Mouse (Mus musculus): ENCODE measurements around the gene Hist2h2ab.

DNA sequence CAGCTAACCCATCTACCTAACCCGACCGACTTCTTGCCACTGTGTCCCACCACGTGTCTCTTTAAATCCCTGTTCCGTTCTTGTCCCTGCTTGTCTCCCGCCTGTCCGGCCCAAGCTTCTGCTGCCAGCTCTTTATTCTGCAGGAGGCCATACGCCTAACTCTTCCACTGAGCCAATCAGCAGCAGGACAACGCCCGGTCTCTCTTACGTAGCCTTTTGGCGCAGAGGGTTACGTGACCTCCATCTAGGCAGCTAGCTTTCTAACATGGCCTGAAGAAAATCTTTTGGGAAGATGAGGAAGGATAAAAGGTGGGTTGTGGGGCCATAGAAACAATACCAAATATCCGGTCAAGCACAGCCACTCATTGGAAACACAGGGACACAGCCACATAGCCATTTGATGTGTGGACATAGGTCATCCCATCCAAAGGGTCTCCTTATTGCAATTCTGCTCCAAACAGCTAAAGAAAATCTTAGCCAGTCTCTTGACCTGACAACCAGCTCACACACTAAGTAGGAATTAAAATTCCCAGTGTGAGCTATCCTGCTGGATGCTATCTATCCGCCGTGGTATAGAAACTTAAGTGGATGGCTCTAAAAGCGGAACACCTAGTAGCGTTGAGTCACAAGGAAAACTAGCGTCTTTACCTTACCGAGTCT is 42.7 kb downstream of the Hist2h2ab start:
- no peak for TF ChIP-seq CTCF (IDR thresholded peaks at IDR 0.05; ENCODE audit: low read depth)
- no peak for TF ChIP-seq EP300 (IDR thresholded peaks at IDR 0.05; ENCODE audit: low read depth)
